Mouse (Mus musculus) heart, adult 18-20 months (tissue): ENCODE results near the gene Hes2. TPM values are rescaled to one million over a fixed set of nuclear protein-coding genes. Genes with fewer than 3 reads are reported as not detected.

Experiments used
- DNase-seq, 2 experiments: peaks; one replicate each; pipeline ENCODE4 v3.0.0; 2021 to 2022; ENCODE audit warnings: mixed read lengths in 1 of 2
- total RNA-seq, 2 experiments: library from RNA; stranded (reverse); gene quantifications; 2 replicates each; pipeline ENCODE4 v1.2.3; 2021

Gene Hes2
- total RNA-seq, 2 experiments from 2014 or later = not detected

DNA sequence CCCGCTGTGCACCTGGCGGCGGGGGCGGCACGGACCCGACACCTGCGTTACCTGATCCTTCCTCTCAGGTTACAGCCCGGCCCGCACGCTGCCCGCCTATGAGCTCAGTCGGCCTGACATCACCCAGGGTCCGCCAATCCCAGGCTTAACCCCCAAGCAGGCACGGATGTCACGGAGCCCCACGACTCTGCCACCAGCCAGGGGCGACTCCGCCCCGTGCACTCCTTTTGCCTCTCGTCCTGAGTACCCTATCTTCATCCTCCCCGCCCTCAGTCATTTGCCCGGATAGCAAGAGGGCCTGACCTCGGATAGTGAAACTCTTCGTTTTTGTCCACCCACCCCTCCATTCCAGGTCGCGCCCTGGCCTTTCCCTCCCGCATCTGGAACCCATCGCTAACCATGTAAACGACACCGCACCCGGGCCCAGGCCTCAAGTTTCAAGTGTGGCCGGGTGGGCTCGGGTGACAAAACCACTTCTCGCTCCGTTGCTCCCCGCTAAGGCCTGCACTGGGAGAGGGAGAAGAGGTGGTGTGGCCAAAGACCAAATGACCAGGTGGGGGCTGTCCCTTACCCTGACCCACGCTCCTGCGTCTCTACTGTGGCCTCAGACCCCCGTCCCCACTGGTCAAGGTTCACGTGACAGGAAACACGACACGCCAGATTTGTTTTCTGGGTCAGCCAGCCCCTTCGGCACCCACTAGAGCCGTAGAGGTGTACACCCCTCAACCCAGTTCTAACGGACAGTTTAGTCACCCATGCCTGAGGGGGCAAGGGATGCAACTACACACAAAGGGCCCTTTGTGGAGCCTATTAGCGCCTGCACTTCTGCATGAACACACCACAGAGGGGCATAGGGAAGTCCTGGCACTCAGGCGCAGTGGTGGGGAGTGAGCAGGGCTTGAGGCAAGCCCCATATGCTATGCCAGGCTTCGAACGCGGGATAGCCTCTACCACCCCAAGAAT is 26.6 kb upstream of the Hes2 start:
- DNase-seq = no peak

DNA sequence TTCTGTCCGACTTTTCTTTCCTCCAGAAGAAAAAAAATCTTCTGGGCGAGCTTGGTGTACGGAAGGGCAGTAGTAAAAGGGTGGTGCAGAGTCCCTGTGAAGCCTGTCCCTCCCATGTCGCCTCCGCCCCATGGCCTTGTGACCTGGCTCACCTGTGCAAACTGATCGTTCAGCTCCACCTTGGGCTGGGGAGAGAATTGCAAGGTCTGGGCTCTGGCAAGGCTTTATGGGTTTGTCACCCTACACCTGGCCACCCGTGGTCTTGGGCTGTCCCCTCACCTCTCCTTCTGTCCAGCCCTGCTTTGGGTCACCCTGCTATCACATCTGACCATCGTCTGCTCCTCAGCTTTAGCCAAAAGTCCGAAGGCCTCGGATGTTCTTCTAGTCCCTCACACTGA is 25.9 kb upstream of the Hes2 start:
- no peak for DNase-seq

DNA sequence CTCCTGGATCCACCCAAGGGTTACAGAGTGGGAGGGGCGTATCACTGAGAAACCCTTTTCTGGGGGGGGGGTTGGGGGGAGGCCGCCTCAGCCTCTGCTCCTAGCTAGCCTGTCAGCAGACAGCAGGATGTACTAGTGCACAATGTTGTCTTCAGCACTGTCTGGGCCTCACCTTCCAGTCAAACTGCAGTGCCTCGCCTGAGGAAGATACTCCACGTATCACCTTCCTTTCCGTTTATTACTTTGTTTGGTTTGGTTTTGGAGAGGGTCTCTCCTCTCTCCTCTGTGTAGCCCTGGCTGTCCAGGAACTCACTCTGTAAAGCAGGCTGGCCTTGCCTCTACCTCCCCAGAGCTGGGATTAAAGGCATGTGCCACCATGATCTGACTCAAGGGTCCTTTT is 25.5 kb upstream of the Hes2 start:
- DNase-seq = no peak

DNA sequence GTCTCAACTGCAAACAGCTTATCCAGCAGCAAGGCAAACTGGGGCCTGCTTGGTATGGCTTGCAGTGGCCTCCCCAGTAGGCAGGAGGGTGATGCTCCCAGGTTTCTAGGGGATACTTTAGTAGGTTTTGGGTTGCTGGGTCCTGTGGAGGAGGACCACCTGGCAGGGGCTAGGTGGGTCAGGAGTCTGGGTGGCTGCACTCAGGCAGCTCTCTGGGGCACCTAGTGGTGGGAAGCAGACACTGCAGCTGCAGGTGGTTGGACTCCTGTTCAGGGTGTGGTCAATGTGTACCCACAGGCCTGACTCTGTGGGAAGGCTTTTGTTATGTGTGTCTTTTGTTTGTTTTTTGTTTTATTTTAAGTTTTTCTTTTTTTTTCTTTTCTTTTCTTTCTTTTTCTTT is 24.2 kb upstream of the Hes2 start:
- DNase-seq = no peak

DNA sequence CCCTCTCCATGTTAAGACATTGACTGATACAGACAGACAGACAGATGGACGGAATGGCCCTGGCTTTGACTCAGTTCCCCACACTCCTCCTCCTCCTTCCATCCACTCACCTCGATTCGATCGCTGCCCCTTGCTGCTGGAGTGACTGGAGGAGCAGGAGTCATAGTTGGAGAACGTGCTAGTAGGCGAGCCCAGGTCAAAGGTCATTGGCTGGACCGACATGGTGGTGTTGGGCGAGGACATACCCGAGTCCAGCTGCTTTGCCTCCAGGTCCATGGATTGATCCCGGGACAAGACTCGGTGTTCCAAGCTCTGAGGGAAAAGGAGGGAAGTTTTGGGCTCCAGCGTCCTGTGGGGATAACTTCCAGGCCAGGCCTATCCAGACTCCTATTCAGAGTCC is 23.3 kb upstream of the Hes2 start:
- DNase-seq = no peak

DNA sequence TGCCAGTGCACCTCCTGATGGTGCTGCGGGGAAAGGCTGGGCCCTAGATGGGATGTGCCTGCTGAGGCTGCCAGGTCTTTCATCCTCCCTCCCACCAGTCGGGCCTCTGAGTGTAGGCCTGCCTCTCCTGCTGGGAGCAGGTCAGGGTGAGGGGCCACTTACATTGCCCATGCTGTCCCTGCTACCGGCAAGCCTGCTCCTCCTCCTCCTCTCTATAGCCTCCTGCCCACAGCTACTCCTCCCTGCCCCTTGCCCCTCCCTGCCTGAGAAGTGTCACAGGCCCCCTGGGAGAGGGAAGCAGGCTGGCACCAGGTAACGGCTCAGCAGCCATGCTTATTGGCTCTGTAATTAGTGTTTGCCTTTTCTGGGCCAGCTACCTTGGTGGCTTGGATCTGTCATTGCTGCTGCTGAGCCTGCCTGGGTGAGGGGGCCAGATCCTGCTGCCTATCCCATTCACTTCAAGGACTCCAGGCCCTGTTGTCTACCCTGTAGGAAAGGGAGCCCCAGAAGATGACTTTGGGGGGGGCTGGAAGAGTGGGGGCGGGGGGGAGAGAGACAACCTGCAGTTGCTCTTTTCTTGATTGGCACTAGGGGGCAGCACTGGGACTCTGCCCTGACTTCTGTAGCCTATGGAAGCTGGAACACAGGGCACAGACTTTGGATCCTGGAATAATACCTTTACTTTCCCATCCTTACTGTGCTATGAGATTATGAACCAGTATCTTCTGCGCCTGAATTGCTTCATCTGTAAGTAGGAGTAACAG is 22.4 kb upstream of the Hes2 start:
- DNase-seq = no peak

DNA sequence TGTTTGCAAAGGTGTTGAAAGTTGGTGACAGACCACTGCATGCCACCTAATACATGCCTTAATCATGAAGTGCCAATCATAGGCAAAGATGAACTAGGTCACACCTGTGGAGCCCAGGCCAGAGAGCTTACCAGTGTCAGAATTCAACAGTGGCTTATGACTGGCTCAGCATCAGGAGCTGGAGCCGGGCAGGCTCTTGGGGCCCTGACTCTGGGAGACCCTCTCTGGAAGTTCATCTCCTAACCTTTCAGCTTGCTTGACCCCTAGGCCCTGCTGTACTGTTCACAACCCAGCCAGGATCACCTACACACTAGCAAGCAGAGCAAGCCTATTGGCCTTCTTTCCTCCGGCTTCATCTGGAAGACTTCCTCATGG is 21.8 kb upstream of the Hes2 start:
- DNase-seq = no peak

DNA sequence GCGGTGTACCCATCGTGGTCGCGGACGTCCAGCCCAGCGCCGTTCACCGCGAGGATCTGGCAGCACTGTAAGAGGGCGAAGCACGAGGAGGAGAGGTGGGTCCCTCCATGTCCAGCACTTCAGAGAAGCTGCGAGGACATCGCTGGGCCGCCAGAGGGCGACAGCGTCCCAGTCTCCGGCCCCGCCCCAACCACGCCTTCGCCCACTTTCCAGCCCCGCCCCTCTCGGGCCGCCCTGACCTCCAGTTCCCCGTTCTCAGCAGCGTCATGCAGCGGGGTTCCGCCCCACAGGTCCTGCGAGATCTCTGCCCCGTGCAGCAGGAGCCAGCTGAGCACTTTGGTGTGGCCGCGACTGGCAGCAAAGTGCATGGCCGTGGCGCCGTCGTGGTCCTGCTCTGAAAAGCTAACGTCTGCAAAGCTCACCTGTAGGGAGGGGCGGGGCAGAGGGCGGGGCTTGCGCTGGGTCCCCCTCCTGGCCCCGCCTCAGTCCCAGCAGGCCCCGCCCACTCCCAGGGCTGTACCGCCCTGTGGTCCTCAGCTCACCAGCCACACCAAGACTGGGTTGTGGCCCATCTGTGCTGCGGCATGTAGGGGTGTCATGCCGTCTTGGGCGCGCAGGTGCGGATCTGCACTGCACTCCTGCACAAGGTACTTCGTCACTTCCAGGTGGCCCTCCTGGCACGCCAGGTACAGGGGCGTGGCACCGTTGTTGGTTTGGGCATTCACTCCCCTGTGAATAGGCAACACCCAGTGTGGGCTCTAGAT is 20.0 kb upstream of the Hes2 start:
- peak; percentile 90 to 91 for DNase-seq

DNA sequence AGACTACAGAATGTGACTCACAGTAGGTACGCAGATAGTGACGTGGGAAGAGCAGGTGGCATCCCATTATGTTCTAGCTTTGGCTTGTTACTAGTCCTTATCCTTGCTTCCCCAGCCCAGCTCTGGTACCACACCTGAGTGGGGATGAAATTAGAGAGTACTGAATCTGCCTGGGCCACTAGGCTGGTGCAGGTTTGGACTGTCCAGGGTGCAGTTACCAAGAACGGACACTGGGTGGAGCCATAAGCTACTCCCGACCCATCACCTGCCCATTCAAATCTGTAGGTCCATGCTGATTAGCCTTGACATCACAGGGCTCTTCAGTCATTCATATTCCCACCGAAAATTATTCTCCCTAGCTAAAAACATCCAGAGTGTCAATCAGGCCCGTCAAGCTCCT is 18.2 kb upstream of the Hes2 start:
- no peak for DNase-seq

DNA sequence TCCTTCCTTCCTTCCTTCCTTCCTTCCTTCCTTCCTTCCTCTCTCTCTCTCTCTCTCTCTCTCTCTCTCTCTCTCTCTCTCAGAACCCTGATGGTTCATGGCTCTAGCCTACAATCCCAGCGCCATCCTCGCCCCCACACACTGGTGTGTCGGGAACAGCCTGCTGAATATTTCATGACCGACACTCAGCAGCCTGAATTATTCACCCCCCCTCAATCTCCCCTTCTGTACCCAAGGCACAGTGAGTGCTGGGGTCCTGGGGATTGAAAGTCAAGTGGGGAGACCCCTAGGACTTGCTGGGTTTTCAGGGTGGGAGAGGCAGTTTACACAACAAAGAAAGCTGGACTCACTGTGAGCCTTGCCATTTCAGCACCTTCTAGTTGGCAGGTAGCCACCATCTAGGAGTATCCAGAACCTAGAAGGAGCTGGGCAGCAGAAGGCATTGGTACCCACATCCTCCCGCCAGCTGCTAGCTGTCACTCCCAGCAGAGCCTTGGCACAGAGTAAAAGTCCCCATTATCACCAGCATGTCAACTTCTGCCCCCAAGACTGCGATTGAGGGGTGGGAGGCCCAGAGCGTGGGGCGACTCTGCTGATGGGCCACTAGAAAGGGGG is 17.0 kb upstream of the Hes2 start:
- DNase-seq = no peak

DNA sequence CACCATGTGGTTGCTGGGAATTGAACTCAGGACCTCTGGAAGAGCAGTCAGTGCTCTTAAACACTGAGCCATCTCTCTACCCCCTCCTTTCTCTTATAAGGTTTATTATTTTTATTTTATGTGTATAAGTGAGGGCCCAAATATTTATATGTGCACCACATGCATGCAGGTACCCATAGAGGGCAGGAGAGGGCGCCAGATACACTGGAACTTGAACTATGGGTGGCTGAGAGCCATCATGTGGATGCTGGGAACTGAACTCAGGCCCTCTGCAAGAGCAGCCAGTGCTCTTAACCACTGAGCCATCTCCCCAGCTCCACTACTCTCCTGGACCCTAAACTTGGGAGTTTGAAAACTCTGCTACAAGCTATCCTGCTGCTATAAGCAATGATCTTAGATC is 15.0 kb upstream of the Hes2 start:
- no peak for DNase-seq

DNA sequence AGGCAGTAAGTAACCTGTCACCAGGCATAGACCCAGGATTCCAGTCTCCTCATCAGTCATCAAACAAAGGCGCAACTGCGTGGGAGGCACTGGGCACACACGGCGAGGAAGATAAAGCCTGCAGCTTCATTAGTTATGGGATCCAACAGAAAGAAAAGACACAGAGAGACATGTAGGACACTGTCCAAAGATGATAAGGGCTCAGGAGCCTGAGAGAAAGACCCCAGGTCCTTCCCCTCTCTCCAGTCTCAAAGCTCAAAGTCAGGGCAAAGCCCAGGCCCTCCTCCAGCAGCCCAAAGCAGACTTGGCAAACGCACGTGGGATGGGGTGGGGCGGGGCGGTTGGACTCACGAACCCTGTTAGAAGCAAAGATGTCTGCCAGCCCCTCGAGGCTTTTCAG is 13.2 kb upstream of the Hes2 start:
- no peak for DNase-seq

DNA sequence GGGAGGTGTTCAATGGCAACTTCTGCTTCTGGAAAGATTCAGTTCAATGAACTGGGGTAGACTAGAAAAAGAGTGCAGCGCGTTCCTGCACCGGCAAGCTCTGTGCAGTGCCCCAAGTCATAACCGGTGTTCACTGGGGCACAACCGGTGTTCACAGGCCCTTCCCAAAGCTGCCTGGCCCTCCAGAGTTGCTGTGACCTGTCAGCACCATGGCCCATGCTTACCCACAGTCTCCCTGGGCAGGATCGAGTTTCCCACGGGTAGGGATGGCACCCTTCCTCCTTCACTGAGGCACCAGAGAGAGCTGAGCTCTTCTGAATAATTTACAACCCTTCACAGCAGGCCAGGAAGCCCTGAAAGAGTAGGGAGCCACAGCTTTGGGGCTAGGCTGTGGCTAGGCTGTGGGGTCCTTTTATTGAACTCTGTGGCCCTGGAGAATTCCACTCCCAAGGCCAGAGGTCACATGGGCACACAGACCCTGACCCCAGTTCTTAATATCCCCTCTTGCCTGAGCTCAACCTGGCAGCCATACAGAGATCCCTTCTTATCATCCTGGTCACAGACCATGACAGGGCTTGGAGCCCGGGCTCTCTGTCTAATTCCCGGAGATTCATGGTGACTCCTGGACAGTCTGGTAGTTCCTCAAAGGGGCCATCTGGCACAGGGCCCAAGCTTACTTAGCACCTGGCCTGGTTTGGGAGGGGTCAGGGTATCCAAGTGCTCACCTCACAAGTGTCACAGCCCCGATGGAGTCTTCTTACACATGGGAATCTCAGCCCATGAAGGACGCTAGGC is 12.4 kb upstream of the Hes2 start:
- DNase-seq = no peak

DNA sequence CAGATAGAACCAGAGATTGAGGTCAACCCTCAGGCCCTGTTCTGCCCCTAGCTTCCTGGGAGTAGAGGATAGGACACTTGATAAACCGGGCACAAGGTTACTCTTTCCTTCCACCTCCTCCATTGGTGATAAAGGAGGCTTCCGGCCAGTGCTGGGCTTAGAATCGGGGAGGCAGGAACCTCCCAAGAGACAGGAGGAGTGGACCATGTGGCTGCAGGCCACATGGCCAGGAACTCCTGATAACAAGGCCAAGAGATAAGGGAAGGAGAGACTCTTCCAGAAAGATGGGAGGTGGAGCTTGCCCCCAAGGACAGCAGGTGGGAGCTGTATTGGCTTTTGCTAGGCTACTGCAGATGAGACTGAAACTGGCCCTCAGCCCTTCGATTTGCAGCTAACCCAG is 8.1 kb upstream of the Hes2 start:
- no peak for DNase-seq

DNA sequence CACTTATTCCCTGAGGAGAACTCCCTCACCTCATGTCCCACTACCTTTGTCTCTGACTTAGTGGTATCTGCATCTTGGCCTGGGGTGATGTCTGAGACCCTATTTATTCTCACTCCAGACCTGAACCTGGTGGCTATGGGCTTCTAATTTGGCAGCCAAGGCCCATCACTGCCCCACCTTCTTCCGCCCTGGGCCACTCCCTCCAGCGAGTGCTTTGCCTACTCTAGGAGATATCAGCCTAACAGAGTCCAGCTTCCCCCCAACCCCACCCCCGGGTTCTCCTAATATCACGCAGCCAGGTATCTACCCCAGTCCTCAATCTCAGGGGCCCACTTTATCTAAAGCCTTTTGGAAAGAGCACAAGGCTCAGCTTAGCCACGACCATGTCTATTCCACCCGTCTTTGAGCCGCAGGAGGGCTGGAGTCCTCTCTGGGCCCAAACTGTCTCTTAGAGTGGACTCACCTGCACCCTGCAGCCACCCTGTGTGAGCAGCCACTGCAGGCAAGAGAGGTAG is 7.2 kb upstream of the Hes2 start:
- DNase-seq = no peak

DNA sequence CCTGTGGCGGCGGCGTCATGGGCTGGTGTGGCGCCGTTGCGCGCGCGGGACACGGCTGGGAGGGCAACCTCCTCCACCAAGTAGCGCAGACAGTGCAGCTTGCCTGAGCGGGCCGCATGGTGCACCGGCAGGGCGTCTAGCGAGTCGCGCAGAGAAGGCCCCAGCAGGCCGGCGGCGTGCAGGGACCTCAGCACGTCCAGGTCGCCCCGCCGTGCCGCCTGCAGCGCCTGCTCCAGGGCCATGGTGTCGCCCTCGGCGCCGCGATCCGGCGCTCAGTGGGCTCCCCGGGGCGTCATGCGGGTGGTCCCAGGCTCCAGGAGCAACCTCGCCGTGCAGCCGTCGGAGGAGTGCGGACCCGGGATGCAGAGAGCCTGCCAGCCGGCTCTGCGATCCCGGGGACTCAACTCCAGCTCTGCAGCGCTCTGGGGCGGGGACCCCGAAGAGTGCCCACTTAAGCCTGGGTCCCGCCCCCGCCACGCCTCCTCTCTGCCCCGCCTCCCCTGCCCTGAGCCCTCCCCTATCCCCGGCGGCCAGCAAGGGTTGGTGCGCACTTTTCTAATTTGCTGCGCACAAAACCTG is 6.6 kb upstream of the Hes2 start, which contains the start of gene Espn:
Gene Espn, minus strand, starts transcription at position 406 of the 579 bp plus-strand sequence.
- peak; percentile 65 to 70 for DNase-seq

DNA sequence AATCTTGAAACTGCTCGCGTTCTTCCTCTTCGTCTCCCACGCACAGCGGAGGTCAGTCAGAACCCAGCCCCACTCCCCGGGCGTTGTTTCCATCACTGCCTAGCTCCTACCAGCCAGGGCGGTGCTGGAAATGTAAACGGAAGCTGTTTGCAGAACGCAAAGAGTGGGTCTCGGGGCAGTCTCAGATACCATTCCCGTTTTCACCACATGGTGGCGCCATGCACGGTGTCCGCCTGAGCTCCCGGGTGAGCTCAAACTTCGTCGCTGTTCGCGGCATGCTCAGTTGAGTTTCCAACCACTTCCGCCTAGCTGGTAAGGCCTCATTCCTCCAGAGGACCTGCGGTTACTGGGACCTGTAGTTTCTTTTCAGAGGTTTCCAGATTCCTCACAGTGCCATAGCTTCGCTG is 4.9 kb upstream of the Hes2 start:
- peak; percentile 88 to 90 for DNase-seq

DNA sequence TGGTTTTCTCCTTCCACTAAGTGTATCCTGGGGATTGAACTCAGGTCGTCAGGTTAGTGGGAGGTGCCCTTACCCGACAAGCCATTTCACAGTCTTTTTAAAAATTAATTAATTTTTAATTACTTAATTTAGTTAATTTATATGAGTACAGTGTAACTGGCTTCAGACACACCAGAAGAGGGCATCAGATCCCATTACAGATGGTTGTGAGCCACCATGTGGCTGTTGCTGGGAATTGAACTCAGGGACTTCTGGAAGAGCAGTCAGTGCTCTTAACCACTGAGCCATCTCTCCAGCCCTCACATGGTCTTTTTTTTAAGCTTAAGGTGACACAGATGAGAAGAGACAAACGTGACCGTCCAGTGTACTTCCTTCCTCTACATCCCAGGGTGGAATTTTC is 3.6 kb upstream of the Hes2 start:
- no peak for DNase-seq

DNA sequence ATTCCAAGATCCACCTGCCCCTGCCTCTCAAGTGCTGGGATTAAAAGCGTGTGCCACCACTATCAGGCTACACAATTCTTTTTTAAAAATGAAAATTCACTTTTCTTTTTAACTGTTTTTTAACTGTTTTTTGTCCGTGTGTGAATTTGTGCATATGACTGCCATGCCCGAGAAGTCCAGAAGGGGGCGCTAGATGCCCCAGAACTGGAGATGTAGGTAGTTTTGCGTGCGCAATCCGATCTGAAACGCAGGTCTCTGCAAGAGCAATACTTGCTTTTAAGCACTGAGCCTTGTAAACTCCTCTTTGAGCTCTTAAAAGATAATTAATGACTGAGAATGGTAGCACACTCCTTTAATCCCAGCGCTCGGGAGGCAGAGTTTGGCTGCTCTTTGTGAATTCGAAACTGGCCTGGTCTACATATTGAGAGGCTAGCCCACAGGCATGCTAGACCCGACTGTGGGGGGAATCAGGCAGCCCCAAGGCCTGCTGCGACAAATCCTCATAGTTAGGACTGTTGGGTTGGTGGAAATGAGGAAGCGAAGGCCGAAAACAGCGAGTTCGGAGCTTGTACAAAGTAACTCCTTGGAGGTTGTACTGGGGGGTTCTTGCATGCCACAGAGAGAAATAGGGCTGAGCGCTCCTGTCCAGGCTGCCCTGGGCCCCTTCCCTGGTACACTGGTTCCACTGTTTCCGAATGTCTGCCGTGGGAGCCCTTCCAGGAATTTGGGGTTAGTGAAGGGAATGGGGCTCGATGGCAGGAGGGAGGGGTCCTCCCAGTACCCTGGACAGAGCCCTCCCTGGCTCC is 685 bp upstream of the Hes2 start:
- peak in 1 of 2 experiments; percentile 71 for DNase-seq

DNA sequence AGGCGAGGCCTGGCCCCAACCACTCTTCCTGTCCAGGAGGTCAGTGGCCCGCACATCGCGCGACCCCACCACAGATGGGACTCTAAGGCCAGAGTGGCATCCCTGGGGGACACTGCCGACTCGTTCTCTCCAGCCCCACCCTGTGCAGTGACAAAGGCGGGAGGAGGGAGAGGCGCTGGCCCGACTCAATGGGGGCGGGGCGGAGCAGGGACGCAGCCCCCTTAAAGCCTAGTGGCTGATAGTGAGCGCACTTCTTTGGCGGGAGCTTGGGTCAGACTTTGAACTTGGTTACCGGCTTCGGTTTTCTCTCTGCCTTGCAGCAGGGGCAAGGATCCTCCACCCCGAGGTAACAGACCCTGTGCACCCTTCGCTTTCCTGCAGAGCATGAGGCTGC is 615 bp downstream of the Hes2 start:
- DNase-seq = no peak
